Mouse (Mus musculus): ENCODE data around the gene Anapc11. TPM values are rescaled to one million over a fixed set of nuclear protein-coding genes. Genes with fewer than 3 reads are reported as not detected.

Anapc11 gene
- polyA plus RNA-seq, 1 experiment from 2014 or later = 171 TPM

DNA sequence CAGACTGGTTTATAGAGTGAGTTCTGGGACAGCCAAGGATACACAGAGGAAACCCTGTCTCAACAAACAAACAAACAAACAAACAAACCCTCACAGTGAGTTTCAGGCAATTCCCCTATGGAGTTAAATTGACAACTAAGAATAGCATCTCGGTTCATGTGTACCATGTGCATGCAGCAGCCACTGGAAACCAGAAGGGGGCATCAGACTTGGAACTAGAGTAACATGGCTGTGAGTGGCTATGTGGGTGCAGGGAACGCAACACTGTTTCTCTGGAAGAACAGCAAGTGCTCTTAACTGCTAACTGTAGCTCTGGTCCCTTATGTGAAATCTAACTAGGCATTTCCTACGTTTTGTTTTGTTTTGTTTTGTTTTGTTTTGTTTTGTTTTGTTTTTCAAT, 53.7 kb downstream of the Anapc11 start:
- Histone ChIP-seq H3K36me3 (ENCODE audit: control insufficient read depth, insufficient read depth, low read length) (no peaks in the 10 kb centered on the region), H3K9ac (ENCODE audit: low read depth, low read length) (no peak overlapping the region), H3K4me3 (ENCODE audit: low read length) (no peak overlapping the region), H3K27me3 (replicated peaks; ENCODE audit: control insufficient read depth, insufficient read depth, low read length) (peaks cover 14% of the 10 kb centered on the region), H3K27ac (ENCODE audit: low read length) (no peak overlapping the region), H3K4me1 (ENCODE audit: control insufficient read depth, insufficient read depth, low read length) (peaks cover 6% of the 10 kb centered on the region; the same call in 1 of the 2 replicates), H3K4me2 (ENCODE audit: low read depth, low read length) (no peak overlapping the region), H3K9me3 (ENCODE audit: control insufficient read depth, low read length) (no peaks in the 10 kb centered on the region)
- WGBS = 64% methylated on average over 3 of the region's 3 CpGs
- ATAC-seq = no peak

- no peak overlapping the region for H3K9ac ChIP-seq (ENCODE audit: low read depth, low read length)
- ATAC-seq = no peak
- no peak overlapping the region for H3K4me3 ChIP-seq (ENCODE audit: low read length)
- H3K9me3 ChIP-seq (ENCODE audit: control insufficient read depth, low read length) = no peaks in the 10 kb centered on the region
- 76% methylated on average over 3 of the region's 3 CpGs for WGBS
- peaks cover 8% of the 10 kb centered on the region for H3K4me1 ChIP-seq (ENCODE audit: control insufficient read depth, insufficient read depth, low read length)
- H3K4me2 ChIP-seq (ENCODE audit: low read depth, low read length) = no peak overlapping the region
- no peaks in the 10 kb centered on the region for H3K36me3 ChIP-seq (ENCODE audit: control insufficient read depth, insufficient read depth, low read length)
- H3K27ac ChIP-seq (ENCODE audit: low read length) = no peak overlapping the region
- H3K27me3 ChIP-seq (replicated peaks; ENCODE audit: control insufficient read depth, insufficient read depth, low read length) = peaks cover 33% of the 10 kb centered on the region
Measured at GRCm38 (mm10) chr11:120654741-120655140, 56.5 kb downstream of the Anapc11 start.

DNA sequence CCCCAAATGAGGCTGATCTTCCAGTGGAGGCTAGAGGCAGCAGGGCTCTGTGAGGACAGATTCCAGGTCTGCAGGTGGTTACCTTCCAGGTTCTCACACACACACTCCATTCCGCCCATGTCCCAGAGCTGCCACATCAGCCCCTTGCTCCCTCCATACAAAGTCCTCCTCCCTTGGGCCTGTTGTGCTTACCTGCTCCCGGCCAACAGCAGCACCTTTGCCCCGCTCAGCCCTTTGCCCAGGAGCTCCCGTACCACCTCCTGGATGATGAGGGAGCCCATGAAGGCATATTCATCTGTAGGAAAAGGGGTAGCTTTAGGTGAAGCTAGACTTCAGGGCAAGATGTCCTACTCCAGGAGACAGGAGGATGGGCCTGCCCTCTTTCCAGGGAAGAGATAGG, 59.1 kb downstream of the Anapc11 start:
- no peaks in the 10 kb centered on the region for H3K36me3 ChIP-seq (ENCODE audit: control insufficient read depth, insufficient read depth, low read length)
- H3K9me3 ChIP-seq (ENCODE audit: control insufficient read depth, low read length) = no peaks in the 10 kb centered on the region
- H3K27ac ChIP-seq (ENCODE audit: low read length) = no peak overlapping the region
- peaks cover 59% of the 10 kb centered on the region for H3K27me3 ChIP-seq (replicated peaks; ENCODE audit: control insufficient read depth, insufficient read depth, low read length)
- no peak overlapping the region for H3K4me2 ChIP-seq (ENCODE audit: low read depth, low read length)
- ATAC-seq = no peak
- no peak overlapping the region for H3K9ac ChIP-seq (ENCODE audit: low read depth, low read length)
- H3K4me1 ChIP-seq (ENCODE audit: control insufficient read depth, insufficient read depth, low read length) = peaks cover 23% of the 10 kb centered on the region
- WGBS = 80% methylated on average over 4 of the region's 4 CpGs
- H3K4me3 ChIP-seq (ENCODE audit: low read length) = no peak overlapping the region

Small RNAs within 50 kb of the gene (microRNA-seq; reads per million reads assigned to microRNA genes)
- gene Mir6936 = 0.91 reads per million

Other genes with a start within 250 kb of the Anapc11 start
- gene Actg1, start 249.9 kb upstream of the Anapc11 start, polyA plus RNA-seq (2015; fragmentation: Nextera tagmentation; extraction: Ambion mirVana) = 2,886 and 2,944 TPM in 2 replicates
- gene Fscn2, start 236.9 kb upstream of the Anapc11 start, polyA plus RNA-seq (2015; fragmentation: Nextera tagmentation; extraction: Ambion mirVana) = 0.55 TPM in 1 of 2 replicates, not detected in the other
- 26.6 and 28.6 TPM in 2 replicates for gene Faap100, start 219.7 kb upstream of the Anapc11 start, polyA plus RNA-seq (2015; fragmentation: Nextera tagmentation; extraction: Ambion mirVana)
- gene Nploc4, start 160.7 kb upstream of the Anapc11 start, polyA plus RNA-seq (2015; fragmentation: Nextera tagmentation; extraction: Ambion mirVana) = 19.5 and 20.0 TPM in 2 replicates
- gene Tspan10, start 155.8 kb upstream of the Anapc11 start, polyA plus RNA-seq (2015; fragmentation: Nextera tagmentation; extraction: Ambion mirVana) = not detected in 2 replicates
- 0.35 and 0.39 TPM in 2 replicates for gene Pde6g, start 144.9 kb upstream of the Anapc11 start, polyA plus RNA-seq (2015; fragmentation: Nextera tagmentation; extraction: Ambion mirVana)
- gene Oxld1, start 140.4 kb upstream of the Anapc11 start, polyA plus RNA-seq (2015; fragmentation: Nextera tagmentation; extraction: Ambion mirVana) = 21.0 and 24.6 TPM in 2 replicates
- gene Ccdc137, start 140.3 kb upstream of the Anapc11 start, polyA plus RNA-seq (2015; fragmentation: Nextera tagmentation; extraction: Ambion mirVana) = 27.1 and 31.3 TPM in 2 replicates
- gene Arl16, start 130.8 kb upstream of the Anapc11 start, polyA plus RNA-seq (2015; fragmentation: Nextera tagmentation; extraction: Ambion mirVana) = 32.6 and 38.9 TPM in 2 replicates
- 228 and 239 TPM in 2 replicates for gene Mrpl12, start 113.8 kb upstream of the Anapc11 start, polyA plus RNA-seq (2015; fragmentation: Nextera tagmentation; extraction: Ambion mirVana)
- 104 and 108 TPM in 2 replicates for gene Slc25a10, start 106.6 kb upstream of the Anapc11 start, polyA plus RNA-seq (2015; fragmentation: Nextera tagmentation; extraction: Ambion mirVana)
- gene Gcgr, start 67.7 kb upstream of the Anapc11 start, polyA plus RNA-seq (2015; fragmentation: Nextera tagmentation; extraction: Ambion mirVana) = 0.76 TPM in 2 replicates
- gene Mcrip1, start 48.7 kb upstream of the Anapc11 start, polyA plus RNA-seq (2015; fragmentation: Nextera tagmentation; extraction: Ambion mirVana) = 119 and 129 TPM in 2 replicates
- gene Ppp1r27, start 47.3 kb upstream of the Anapc11 start, polyA plus RNA-seq (2015; fragmentation: Nextera tagmentation; extraction: Ambion mirVana) = 0.37 TPM in 1 of 2 replicates, not detected in the other
- 1,365 and 1,538 TPM in 2 replicates for gene P4hb, start 25.2 kb upstream of the Anapc11 start, polyA plus RNA-seq (2015; fragmentation: Nextera tagmentation; extraction: Ambion mirVana)
- 626 and 641 TPM in 2 replicates for gene Arhgdia, start 16.8 kb upstream of the Anapc11 start, polyA plus RNA-seq (2015; fragmentation: Nextera tagmentation; extraction: Ambion mirVana)
- gene Alyref, start 56 bp upstream of the Anapc11 start, polyA plus RNA-seq (2015; fragmentation: Nextera tagmentation; extraction: Ambion mirVana) = 19.6 and 86.6 TPM in 2 replicates
- 2.7 and 3.8 TPM in 2 replicates for gene Npb, start 10.1 kb downstream of the Anapc11 start, polyA plus RNA-seq (2015; fragmentation: Nextera tagmentation; extraction: Ambion mirVana)
- 393 and 441 TPM in 2 replicates for gene Pcyt2, start 19.5 kb downstream of the Anapc11 start, polyA plus RNA-seq (2015; fragmentation: Nextera tagmentation; extraction: Ambion mirVana)
- gene Sirt7, start 26.8 kb downstream of the Anapc11 start, polyA plus RNA-seq (2015; fragmentation: Nextera tagmentation; extraction: Ambion mirVana) = 47.7 and 52.9 TPM in 2 replicates
- 16.3 and 16.9 TPM in 2 replicates for gene Mafg, start 35.2 kb downstream of the Anapc11 start, polyA plus RNA-seq (2015; fragmentation: Nextera tagmentation; extraction: Ambion mirVana)
- gene Pycr1, start 45.3 kb downstream of the Anapc11 start, polyA plus RNA-seq (2015; fragmentation: Nextera tagmentation; extraction: Ambion mirVana) = 24.8 and 26.6 TPM in 2 replicates
- 0.26 TPM in 1 of 2 replicates, not detected in the other for gene Myadml2, start 49.7 kb downstream of the Anapc11 start, polyA plus RNA-seq (2015; fragmentation: Nextera tagmentation; extraction: Ambion mirVana)
- 0.54 and 1.0 TPM in 2 replicates for gene Notum, start 62.8 kb downstream of the Anapc11 start, polyA plus RNA-seq (2015; fragmentation: Nextera tagmentation; extraction: Ambion mirVana)
- gene Aspscr1, start 74.6 kb downstream of the Anapc11 start, polyA plus RNA-seq (2015; fragmentation: Nextera tagmentation; extraction: Ambion mirVana) = 108 and 111 TPM in 2 replicates
- 159 and 174 TPM in 2 replicates for gene Cenpx, start 115.3 kb downstream of the Anapc11 start, polyA plus RNA-seq (2015; fragmentation: Nextera tagmentation; extraction: Ambion mirVana)
- 43.0 and 44.4 TPM in 2 replicates for gene Lrrc45, start 115.5 kb downstream of the Anapc11 start, polyA plus RNA-seq (2015; fragmentation: Nextera tagmentation; extraction: Ambion mirVana)
- 30.4 and 31.2 TPM in 2 replicates for gene Rac3, start 123.0 kb downstream of the Anapc11 start, polyA plus RNA-seq (2015; fragmentation: Nextera tagmentation; extraction: Ambion mirVana)
- gene Dcxr, start 128.9 kb downstream of the Anapc11 start, polyA plus RNA-seq (2015; fragmentation: Nextera tagmentation; extraction: Ambion mirVana) = 56.0 and 65.0 TPM in 2 replicates
- 1.7 and 2.3 TPM in 2 replicates for gene Cbr2, start 133.7 kb downstream of the Anapc11 start, polyA plus RNA-seq (2015; fragmentation: Nextera tagmentation; extraction: Ambion mirVana)
- 5.9 and 7.6 TPM in 2 replicates for gene Hmga1b, start 164.4 kb downstream of the Anapc11 start, polyA plus RNA-seq (2015; fragmentation: Nextera tagmentation; extraction: Ambion mirVana)
- 40.6 and 40.7 TPM in 2 replicates for gene Rfng, start 185.8 kb downstream of the Anapc11 start, polyA plus RNA-seq (2015; fragmentation: Nextera tagmentation; extraction: Ambion mirVana)
- 164 and 179 TPM in 2 replicates for gene Gps1, start 185.9 kb downstream of the Anapc11 start, polyA plus RNA-seq (2015; fragmentation: Nextera tagmentation; extraction: Ambion mirVana)
- 78.6 and 82.0 TPM in 2 replicates for gene Dus1l, start 198.0 kb downstream of the Anapc11 start, polyA plus RNA-seq (2015; fragmentation: Nextera tagmentation; extraction: Ambion mirVana)
- gene Fasn, start 226.1 kb downstream of the Anapc11 start, polyA plus RNA-seq (2015; fragmentation: Nextera tagmentation; extraction: Ambion mirVana) = 42.0 and 47.6 TPM in 2 replicates